Mouse (Mus musculus): ENCODE data around the gene Bnc2.

GRCm38 (mm10) chr4:84670996-84671395, 4.1 kb downstream of the Bnc2 start:
- TF ChIP-seq CTCF (IDR thresholded peaks at IDR 0.05; ENCODE audit: borderline replicate concordance, insufficient read depth, low read depth, low read length) = no peak
- TF ChIP-seq POLR2A (IDR thresholded peaks at IDR 0.05; ENCODE audit: borderline replicate concordance, insufficient read depth, low read length) = no peak

Measured in cerebellum, adult 2 months (tissue).